Mouse (Mus musculus): ENCODE measurements at regions not wholly inside any gene's neighbourhood (a gene's known extent, or its start where the extent isn't known, plus 50 kb on each side); places are given as distances from the start of the nearest gene placed in this dataset.

- TF ChIP-seq POLR2A (IDR thresholded peaks at IDR 0.05; ENCODE audit: insufficient read depth, low read depth, low read length) (no peak), CTCF (IDR thresholded peaks at IDR 0.05) (no peak), EP300 (IDR thresholded peaks at IDR 0.05; ENCODE audit: insufficient read depth, low read depth, low read length) (no peak)
Observed at GRCm38 (mm10) chr3:57919390-57920089, 71.7 kb upstream of the Pfn2 start.
